In the genomic region with DNA sequence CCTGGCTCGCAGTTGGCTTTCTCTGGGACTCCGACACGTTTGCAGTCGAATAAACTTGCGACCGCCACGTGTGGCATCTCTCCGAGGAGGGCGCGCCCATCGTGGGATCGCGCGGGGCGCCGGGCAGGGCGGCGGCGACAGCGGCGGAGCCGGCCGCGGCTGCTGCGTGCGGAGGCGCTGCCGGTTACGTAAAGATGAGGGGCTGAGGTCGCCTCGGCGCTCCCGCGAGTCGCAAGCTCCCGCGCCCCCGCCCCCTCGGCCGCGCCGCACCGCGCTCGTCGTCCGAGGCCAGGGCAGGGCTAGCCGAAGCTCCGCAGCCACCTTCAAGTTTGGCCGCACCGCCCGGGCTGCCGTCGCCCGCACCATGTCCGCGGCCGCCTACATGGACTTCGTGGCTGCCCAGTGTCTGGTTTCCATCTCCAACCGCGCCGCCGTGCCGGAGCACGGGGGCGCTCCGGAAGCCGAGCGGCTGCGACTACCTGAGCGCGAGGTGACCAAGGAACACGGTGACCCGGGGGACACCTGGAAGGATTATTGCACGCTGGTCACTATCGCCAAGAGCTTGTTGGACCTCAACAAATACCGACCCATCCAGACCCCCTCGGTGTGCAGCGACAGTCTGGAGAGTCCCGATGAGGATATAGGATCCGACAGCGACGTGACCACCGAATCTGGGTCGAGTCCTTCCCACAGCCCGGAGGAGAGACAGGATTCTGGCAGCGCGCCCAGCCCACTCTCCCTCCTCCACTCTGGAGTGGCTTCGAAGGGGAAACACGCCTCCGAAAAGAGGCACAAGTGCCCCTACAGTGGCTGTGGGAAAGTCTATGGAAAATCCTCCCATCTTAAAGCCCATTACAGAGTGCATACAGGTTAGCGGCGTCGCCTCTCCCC, we compare ENCODE assay signal across 8 mouse cellular contexts. TPM values are rescaled to one million over a fixed set of nuclear protein-coding genes. Genes with fewer than 3 reads are reported as not detected.
A peak's percentile ranks its signal among the peaks of the same experiment; 100 is the strongest.
DNase-seq lines count a peak whose midpoint lies in the region; ATAC-seq and TF ChIP-seq lines count a peak whose summit lies in the region.

No protein-coding gene starts in this region.

- peaks cover 3% of the 10 kb centered on the region; the same call in 1 of the 2 replicates for H3K36me3 ChIP-seq in intestine, postnatal 0 days (ENCODE audit: control insufficient read depth, insufficient read depth)
- H3K36me3 ChIP-seq in limb, embryonic 10.5 days = no peaks in the 10 kb centered on the region

- TF ChIP-seq CTCF in intestine, postnatal 0 days (IDR thresholded peaks at IDR 0.05; ENCODE audit: low read depth) = no peak

- peak; percentile 9 for ATAC-seq in intestine, postnatal 0 days

- WGBS in intestine, postnatal 0 days = under 1% methylated on average over 93 of the region's 94 CpGs
- WGBS in limb, embryonic 10.5 days = under 1% methylated on average over 86 of the region's 94 CpGs

- peak overlapping the region; percentile 80 for H3K4me3 ChIP-seq in intestine, postnatal 0 days (ENCODE audit: low read depth, low read length)
- peak overlapping the region; percentile 68 for H3K4me3 ChIP-seq in limb, embryonic 10.5 days

- DNase-seq in adrenal gland, adult 2 months = peak; percentile 89
- peak; percentile 53 for DNase-seq in embryo, embryonic 11 days
- DNase-seq in gastrocnemius, postnatal 4 days (ENCODE audit: low spot score in 2 of 2) = peak; percentile 70 to 83
- peak; percentile 65 for DNase-seq in limb, embryonic 10.5 days (ENCODE audit: low spot score)
- DNase-seq in mesoderm, embryonic 11.5 days (ENCODE audit: low read depth, low spot score) = peak; percentile 14
- DNase-seq in skeletal muscle tissue, adult 2 months (ENCODE audit: low read depth, low spot score) = peak; percentile 87
- DNase-seq in yolk sac, embryonic 10.5 days (ENCODE audit: low spot score) = no peak

- H3K9me3 ChIP-seq in intestine, postnatal 0 days (ENCODE audit: control insufficient read depth) = no peaks in the 10 kb centered on the region
- no peaks in the 10 kb centered on the region for H3K9me3 ChIP-seq in limb, embryonic 10.5 days (replicated peaks)

- H3K27ac ChIP-seq in intestine, postnatal 0 days (ENCODE audit: low read depth, low read length) = peak overlapping the region; percentile 98
- H3K27ac ChIP-seq in limb, embryonic 10.5 days = peak overlapping the region; percentile 82

- no peaks in the 10 kb centered on the region for H3K27me3 ChIP-seq in intestine, postnatal 0 days (replicated peaks; ENCODE audit: control insufficient read depth, insufficient read depth, low read length)
- H3K27me3 ChIP-seq in limb, embryonic 10.5 days (ENCODE audit: low read depth, poor library complexity, severe bottlenecking) = peaks cover 64% of the 10 kb centered on the region

- peak overlapping the region; percentile 77 for H3K4me2 ChIP-seq in intestine, postnatal 0 days (replicated peaks; ENCODE audit: low read depth)

- H3K9ac ChIP-seq in intestine, postnatal 0 days (ENCODE audit: low read depth, low read length) = peak overlapping the region; percentile 92

- H3K4me1 ChIP-seq in intestine, postnatal 0 days (replicated peaks; ENCODE audit: control insufficient read depth, insufficient read depth, low read length) = 0 out of 2 replicates have a peak, but pooled peaks cover 4% of the 10 kb centered on the region
- H3K4me1 ChIP-seq in limb, embryonic 10.5 days = peaks cover 25% of the 10 kb centered on the region

RNA-seq across cellular contexts. Expression of a gene that starts 0.6 kb away (rescaled TPM):
- total RNA-seq in adrenal gland, adult 2 months (2021) = 10 to 100 TPM; 75.8 to 85.6 TPM
- 64.4 and 66.5 TPM in 2 replicates for polyA plus RNA-seq in adrenal gland, adult 2 months (2012; rRNA removed)
- 10 to 100 TPM; 21.4 to 33.2 TPM for total RNA-seq in gastrocnemius, postnatal 4 days (2021)
- 12.1 and 15.3 TPM in 2 replicates for polyA plus RNA-seq in intestine, postnatal 0 days (2015; fragmentation: Nextera tagmentation; extraction: Ambion mirVana)
- 0.74 and 1.3 TPM in 2 replicates for polyA plus RNA-seq in limb, embryonic 10.5 days (2016; fragmentation: Nextera tagmentation; extraction: Ambion mirVana)
